Mouse (Mus musculus) liver, adult 2 months (tissue): Measurements from ENCODE around the gene Sat2. TPM values are rescaled to one million over a fixed set of nuclear protein-coding genes. Genes with fewer than 3 reads are reported as not detected.
"Not testable (repeated sequence)": the region's sequence is repeated elsewhere in the genome, so short reads cannot be mapped to it uniquely, and the experiment has no call there.

Experiments used
- DNase-seq: peaks from one replicate; pipeline ENCODE4 v3.0.0-alpha.2; 2011; ENCODE audit warnings: low read depth, low spot score; ENCODE audit errors: extremely low read depth
- H3K27ac ChIP-seq: fragments of 200-500 bp; replicated peaks from 2 replicates; pipeline ENCODE4 v1.5.1; 2012; ENCODE audit warnings: low read depth, mild to moderate bottlenecking, control low read depth, inconsistent platforms, low read length; ENCODE audit not compliant: insufficient read depth
- H3K27me3 ChIP-seq: fragments of 200-500 bp; 2 replicates; pipeline ENCODE4 v1.6.1; 2012; ENCODE audit warnings: mild to moderate bottlenecking, moderate library complexity, low read length, inconsistent platforms; ENCODE audit not compliant: control insufficient read depth, insufficient read depth
- H3K36me3 ChIP-seq: fragments of 200-500 bp; 2 replicates; pipeline ENCODE4 v1.6.1; 2012; ENCODE audit warnings: low read length, inconsistent platforms; ENCODE audit not compliant: control insufficient read depth, insufficient read depth
- H3K4me1 ChIP-seq: fragments of 200-500 bp; 2 replicates; pipeline ENCODE4 v1.6.1; 2011; ENCODE audit warnings: low read length; ENCODE audit not compliant: control insufficient read depth, insufficient read depth
- H3K4me3 ChIP-seq: fragments of 200-500 bp; 2 replicates; pipeline ENCODE4 v1.5.1; 2011; ENCODE audit warnings: low read depth, mild to moderate bottlenecking, control low read depth, low read length, moderate library complexity; ENCODE audit not compliant: insufficient read depth
- H3K79me2 ChIP-seq: fragments of 200-500 bp; 2 replicates; pipeline ENCODE4 v1.6.1; 2012; ENCODE audit warnings: inconsistent platforms, mild to moderate bottlenecking, low read length, moderate library complexity; ENCODE audit not compliant: control insufficient read depth, insufficient read depth
- H3K9ac ChIP-seq: fragments of 200-500 bp; 2 replicates; pipeline ENCODE4 v1.6.1; 2012; ENCODE audit warnings: low read depth, mild to moderate bottlenecking, control low read depth, inconsistent platforms, low read length
- CTCF ChIP-seq: fragments of 200-500 bp; IDR thresholded peaks from 2 replicates; pipeline ENCODE4 v1.5.1; 2011; ENCODE audit warnings: low read depth, low read length, control low read depth
- POLR2A ChIP-seq: fragments of 200-500 bp; IDR thresholded peaks from 2 replicates; pipeline ENCODE4 v1.6.1; 2011; ENCODE audit warnings: low read length, control low read depth; ENCODE audit not compliant: insufficient read depth; ENCODE audit errors: extremely low read depth
- WGBS: fragments of 180-500 bp; shearing (Covaris S2); methylation state at CpG from one replicate; pipeline ENCODE4 v1.1.7; 2018; 5-methylcytosine and 5-hydroxymethylcytosine counted together
- polyA plus RNA-seq: library from polyadenylated mRNA; depleted of rRNA; stranded (reverse); fragments of >200 nt; gene quantifications from 2 replicates; pipeline ENCODE4 v1.2.3, GENCODE M21; 2012
- total RNA-seq: library from RNA; depleted of rRNA; stranded (reverse); fragments of >200 nt; gene quantifications from 2 replicates; pipeline ENCODE4 v1.2.3, GENCODE M21; 2014

Gene Sat2
- total and polyA plus RNA-seq, 2 experiments, result 12.8 to 19.4 TPM

- Histone ChIP-seq H3K27me3 (no peaks in the 10 kb centered on the region), H3K27ac (no peak overlapping the region), H3K9ac (no peak overlapping the region), H3K79me2 (no peaks in the 10 kb centered on the region), H3K4me3 (no peak overlapping the region), H3K4me1 (no peaks in the 10 kb centered on the region), H3K36me3 (no peaks in the 10 kb centered on the region)
- DNase-seq, result no peak
- TF ChIP-seq POLR2A (no peak), CTCF (no peak)
- WGBS, result 54% methylated on average over 10 of the region's 10 CpGs
These were observed 5.0 kb upstream of the Sat2 start for GRCm38 (mm10) chr11:69616781-69617180.

DNA sequence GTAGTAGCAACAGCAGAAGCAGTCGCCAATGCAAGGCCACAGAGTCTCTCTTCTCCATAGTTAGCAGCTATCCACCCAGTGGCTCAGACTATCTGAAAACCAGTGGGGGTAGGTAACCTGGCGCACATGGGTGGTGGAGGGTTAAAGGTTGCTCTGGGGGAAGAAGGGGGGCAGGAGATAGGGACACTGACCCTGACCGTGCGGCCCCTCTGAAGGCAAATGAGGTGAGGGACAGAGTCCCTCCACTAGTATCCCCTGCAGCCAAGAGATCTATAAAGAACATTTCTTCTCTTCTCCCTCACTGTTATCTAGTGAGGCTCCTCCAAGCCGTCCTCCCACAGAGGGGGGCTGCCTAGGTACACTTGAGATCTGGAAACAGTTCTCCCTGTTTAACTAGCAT lies 4.0 kb upstream of the Sat2 start, which contains the start of gene Shbg:
Gene Shbg (minus strand): TSS at position 101 of the 400 bp plus-strand sequence.
- H3K4me1 ChIP-seq, result peaks cover 2% of the 10 kb centered on the region; the same call in 1 of the 2 replicates
- 56% methylated on average over 5 of the region's 5 CpGs for WGBS
- no peak within 1 kb of the TSS for H3K4me3 ChIP-seq
- DNase-seq, result no peak
- no peak within 1 kb of the TSS for H3K9ac ChIP-seq
- no peaks in the 10 kb centered on the region for H3K27me3 ChIP-seq
- no peaks in the 10 kb centered on the region for H3K36me3 ChIP-seq
- no peaks in the 10 kb centered on the region for H3K79me2 ChIP-seq
- no peak within 1 kb of the TSS for H3K27ac ChIP-seq
- TF ChIP-seq CTCF (no peak), POLR2A (no peak)

GRCm38 (mm10) chr11:69620394-69621081 lies 1.3 kb upstream of the Sat2 start:
- Histone ChIP-seq H3K27ac (no peak overlapping the region), H3K4me1 (peaks cover 2% of the 10 kb centered on the region; the same call in 1 of the 2 replicates), H3K4me3 (no peak overlapping the region), H3K36me3 (no peaks in the 10 kb centered on the region), H3K9ac (no peak overlapping the region), H3K27me3 (no peaks in the 10 kb centered on the region), H3K79me2 (no peaks in the 10 kb centered on the region)
- 80% methylated on average over 7 of the region's 7 CpGs for WGBS
- no peak for DNase-seq
- TF ChIP-seq POLR2A, result no peak
- no peak for TF ChIP-seq CTCF

GRCm38 (mm10) chr11:69622406-69622805 lies 582 bp downstream of the Sat2 start:
- no peak for TF ChIP-seq CTCF
- no peak for TF ChIP-seq POLR2A
- Histone ChIP-seq H3K27me3 (no peaks in the 10 kb centered on the region), H3K79me2 (no peaks in the 10 kb centered on the region), H3K9ac (peak overlapping the region; percentile 73), H3K4me3 (peak overlapping the region; percentile 58), H3K36me3 (no peaks in the 10 kb centered on the region), H3K27ac (peak overlapping the region; percentile 88), H3K4me1 (peaks cover 2% of the 10 kb centered on the region; the same call in 1 of the 2 replicates)
- DNase-seq, result peak; percentile 43
- 6% methylated on average over 6 of the region's 6 CpGs for WGBS

DNA sequence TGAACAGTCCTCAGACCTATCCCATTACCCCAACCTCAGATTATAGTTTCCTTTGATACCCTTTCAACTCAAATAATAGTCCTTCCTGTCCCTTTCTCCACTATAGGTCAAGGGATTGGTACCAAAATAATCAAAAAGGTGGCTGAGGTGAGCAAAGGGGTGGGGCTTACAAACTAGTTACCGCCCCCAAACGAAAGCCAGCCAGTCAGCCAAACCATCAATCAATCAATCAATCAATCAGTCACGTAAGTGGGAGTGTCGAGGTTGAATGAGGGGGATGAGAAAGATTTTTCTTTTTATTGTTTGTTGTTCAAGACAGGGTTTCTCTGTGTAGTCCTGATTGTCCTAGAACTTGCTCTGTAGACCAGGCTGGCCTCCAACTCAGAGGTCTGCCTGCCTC lies 1.2 kb downstream of the Sat2 start:
- TF ChIP-seq CTCF, result no peak
- TF ChIP-seq POLR2A, result no peak
- no peak overlapping the region for H3K4me3 ChIP-seq

DNA sequence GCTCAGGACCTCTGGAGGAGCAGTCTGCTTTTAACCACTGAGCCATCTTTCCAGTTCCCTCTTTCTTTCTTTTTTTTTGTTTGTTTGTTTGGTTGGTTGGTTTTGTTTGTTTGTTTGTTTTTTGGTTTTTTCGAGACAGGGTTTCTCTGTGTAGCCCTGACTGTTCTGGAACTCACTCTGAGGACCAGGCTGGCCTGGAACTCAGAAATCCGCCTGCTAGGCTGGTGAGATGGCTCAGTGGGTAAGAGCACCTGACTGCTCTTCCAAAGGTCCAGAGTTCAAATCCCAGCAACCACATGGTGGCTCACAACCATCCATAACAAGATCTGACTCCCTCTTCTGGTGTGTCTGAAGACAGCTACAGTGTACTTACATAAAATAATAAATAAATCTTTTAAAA lies 2.5 kb downstream of the Sat2 start:
- WGBS, result 72% methylated on average over 2 of the region's 2 CpGs
- DNase-seq, H3K27ac ChIP-seq, H3K79me2 ChIP-seq, H3K9ac ChIP-seq, H3K4me3 ChIP-seq, H3K36me3 ChIP-seq, H3K4me1 ChIP-seq, H3K27me3 ChIP-seq: not testable (repeated sequence)

More for the DNA sequence above, 1.2 kb downstream of the Sat2 start:
- Histone ChIP-seq H3K27ac (no peak overlapping the region), H3K9ac (no peak overlapping the region), H3K79me2 (no peaks in the 10 kb centered on the region), H3K36me3 (no peaks in the 10 kb centered on the region), H3K27me3 (no peaks in the 10 kb centered on the region), H3K4me1 (peaks cover 2% of the 10 kb centered on the region; the same call in 1 of the 2 replicates)
- peak; percentile 51 for DNase-seq
- WGBS, result 34% methylated on average over 4 of the region's 4 CpGs
